Mouse (Mus musculus): ENCODE data around the gene Pdx1.
A peak's percentile ranks its signal among the peaks of the same experiment; 100 is the strongest.

Pdx1 gene

GRCm38 (mm10) chr5:147277547-147277925, 7.8 kb downstream of the Pdx1 start:
- DNase-seq (ENCODE audit: low spot score): no peak

DNA sequence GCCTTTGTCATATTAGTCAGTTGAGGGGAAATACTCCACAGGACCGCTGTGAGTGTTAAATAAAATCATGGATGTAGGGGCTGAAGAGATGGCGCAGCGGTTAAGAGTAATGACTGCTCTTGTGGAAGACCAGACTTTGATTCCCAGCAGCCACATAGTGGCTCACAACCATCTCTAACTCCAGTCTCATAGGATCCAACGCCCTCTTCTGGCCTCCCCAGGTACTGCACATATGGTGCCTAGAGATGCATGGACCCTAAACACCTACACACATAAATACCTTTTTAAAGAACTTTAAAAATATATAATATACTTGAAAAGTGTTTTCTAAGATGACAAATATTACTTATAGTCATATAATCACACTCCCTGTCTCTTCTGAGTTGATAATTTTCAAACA, 14.6 kb downstream of the Pdx1 start:
- no peak for DNase-seq (ENCODE audit: low spot score)

DNA sequence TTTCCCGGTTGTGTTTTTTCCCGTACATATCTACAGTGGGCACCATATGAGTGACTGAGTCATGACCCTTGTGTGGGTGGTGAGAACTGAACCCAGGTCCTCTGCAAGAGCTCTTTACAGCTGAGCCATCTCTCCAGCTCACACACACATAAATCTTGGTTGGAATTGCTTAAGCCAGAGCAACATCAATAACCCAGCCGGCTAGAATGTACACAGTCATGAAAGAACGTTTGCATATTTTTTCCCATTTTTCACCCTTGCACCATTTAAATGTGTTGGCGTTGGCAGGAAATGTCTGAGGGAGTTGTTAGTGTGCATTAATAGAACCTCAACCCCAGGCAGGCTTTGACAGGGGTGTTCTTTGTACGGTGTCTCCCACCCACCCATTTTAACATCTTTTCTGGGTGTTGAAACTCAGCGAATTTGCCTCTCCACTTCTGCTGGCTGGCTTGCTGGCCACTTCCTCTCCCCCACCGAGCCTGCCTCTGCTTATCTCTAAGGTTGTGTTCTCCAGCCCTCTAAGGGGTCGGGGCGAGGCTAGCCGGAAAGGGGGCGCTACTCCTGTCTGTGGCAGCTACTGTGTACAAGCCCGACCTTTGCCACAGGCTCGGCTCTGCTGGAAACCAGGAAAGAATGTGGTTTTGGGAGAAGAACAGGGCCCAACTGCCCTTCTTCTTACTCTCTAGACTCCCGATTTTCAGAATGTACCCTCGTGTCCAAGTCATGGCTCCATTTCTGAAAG, 22.2 kb downstream of the Pdx1 start:
- peak; percentile 67 for DNase-seq (ENCODE audit: low spot score)

- DNase-seq (ENCODE audit: low spot score): peak; percentile 68
Measured at GRCm38 (mm10) chr5:147292506-147293120, 22.9 kb downstream of the Pdx1 start.

DNA sequence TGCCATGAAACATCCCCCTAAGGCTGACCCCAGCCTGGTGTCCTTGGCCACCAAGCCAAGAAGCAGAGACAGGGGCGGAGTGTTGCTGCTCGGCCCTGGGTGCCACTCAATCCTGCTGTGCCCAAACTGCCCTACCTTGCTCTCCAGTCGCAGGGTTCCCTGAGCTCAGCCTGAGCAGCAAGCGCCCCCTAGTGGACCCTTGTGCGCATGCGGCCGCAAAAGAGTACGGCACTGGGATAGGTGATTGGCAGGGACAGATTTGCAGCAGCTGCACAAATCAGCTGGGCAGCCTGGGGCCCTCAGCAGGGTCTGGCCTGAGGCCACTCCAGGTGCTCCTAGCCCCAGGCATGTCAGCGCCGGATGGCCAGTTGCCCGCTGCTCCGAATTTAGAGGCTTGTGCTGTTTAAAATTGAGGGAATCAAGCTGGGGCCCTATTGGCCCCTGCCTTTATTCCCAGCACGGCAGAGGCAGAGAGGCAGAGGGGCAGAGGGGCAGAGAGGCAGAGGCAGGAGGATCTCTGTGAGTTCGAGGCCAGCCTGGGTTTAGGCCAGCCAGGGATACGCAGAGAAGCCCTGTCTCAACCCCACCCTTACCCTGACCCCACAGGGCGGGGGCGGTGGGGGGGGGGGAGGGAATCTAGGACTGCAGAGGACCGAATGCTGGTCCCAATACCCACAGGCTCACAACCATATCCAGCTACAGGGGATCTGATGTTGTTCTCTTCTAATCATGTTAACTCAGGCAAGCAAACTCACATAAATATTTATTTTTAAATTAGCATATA, 23.6 kb downstream of the Pdx1 start:
- peak; percentile 97 for DNase-seq (ENCODE audit: low spot score)

GRCm38 (mm10) chr5:147294121-147294520, 24.4 kb downstream of the Pdx1 start:
- DNase-seq (ENCODE audit: low spot score): no peak

DNA sequence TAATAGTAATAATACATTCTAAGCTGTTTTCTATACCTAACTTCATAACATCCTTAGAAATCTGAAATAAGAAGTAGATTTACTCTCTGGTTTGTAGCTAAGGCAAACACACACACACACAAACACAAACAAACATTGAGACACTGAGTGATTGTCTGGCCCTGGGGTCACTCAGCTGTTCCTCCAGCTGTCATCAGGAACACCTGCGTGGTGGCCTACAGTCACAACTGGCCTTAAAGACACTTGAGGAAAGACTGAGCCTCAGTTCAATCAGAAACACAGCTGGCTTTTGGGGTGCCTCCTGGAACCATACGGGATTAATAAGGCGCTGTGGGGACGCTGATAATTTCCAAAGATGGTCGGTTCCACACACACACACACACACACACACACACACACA, 27.5 kb downstream of the Pdx1 start:
- no peak for DNase-seq (ENCODE audit: low spot score)

DNA sequence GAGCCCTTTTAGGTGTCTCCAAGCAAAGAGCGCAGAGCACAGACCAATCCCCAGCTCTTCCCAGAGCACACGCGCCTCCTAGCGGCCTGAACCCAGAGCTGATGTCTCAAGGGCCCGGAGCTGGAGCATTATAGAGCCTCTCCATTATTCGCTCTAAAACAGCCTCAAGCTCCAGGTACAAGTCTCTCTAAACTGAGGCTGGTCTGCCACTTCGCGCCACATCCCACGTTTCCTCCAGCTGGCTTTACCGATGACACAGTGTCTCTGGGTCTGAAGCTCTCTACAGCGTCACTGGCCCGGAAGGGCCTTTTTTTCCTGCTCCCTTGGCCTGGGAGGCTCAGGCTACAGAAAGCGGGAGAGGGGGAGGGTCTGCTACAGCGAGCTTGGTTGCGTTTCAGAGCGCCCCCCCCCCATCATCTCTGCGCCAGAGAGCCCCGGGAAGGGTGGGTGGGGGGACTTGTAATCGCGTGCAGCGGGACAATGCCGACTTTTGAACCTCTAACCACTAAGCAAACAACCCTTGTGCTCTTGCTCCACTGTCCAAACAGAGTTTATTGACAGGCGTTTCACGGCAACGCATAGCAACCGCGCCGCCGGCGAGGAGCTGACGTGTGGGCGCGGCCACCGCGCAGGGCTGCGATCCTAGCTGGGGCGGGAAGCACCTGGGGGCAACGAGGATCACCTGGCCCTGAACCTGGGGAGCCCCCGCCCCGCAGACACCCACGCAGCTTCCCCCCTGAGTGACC, 29.7 kb downstream of the Pdx1 start:
- peak; percentile 64 for DNase-seq (ENCODE audit: low spot score)

DNA sequence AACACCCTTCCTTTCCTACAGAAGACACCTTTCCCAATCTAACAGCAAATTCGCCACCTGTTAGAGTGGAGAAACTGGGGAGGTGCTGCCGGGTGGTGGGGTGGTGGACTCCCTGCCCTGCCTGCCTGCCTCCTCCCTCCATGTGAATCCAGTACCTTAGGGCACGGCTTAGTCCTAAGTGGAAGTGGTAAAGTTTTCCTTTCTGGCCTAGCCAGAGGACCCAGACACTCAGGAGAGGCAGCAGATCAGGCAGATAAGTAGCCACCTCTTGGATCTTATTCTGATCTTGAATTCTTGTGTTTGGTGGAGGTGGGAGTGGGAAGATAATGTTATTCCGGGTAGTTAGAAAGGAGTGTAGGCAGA, 30.2 kb downstream of the Pdx1 start:
- DNase-seq (ENCODE audit: low spot score): no peak

GRCm38 (mm10) chr5:147300917-147301780, 31.4 kb downstream of the Pdx1 start:
- no peak for DNase-seq (ENCODE audit: low spot score)

DNA sequence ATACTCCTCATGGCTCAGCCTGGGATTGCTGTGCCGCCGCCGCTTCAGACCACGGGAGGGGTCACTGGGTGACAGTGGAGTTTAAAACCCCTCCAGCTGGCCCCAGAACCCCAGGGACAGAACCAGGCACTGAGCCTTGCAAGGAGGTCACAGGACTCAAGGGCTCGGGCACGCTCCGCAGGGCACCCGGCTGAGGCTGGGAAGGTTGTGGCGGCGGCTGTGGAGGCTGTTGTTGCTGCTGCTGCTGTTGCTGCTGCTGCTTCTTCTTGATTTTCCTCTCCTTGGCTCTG, 32.0 kb downstream of the Pdx1 start:
- no peak for DNase-seq (ENCODE audit: low spot score)

DNA sequence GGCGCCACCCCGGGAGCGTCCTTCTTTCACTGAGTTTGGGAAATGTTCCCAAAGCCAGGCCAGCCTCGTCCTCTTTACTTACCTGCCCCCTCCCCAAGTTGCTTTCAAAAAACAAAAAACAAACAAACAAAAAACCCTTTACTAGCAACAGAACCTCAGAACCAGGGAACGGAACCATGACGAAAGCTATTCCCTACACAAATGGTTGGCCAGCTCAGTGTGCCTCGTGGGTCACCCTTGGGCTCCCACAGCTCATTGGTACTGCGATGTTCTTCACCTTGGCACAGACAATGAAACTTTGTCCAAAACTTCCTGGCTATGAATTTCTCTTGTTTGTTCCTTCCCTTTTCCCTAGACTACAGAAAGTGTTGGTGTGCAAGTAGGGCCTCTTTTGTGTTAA, 32.4 kb downstream of the Pdx1 start:
- DNase-seq (ENCODE audit: low spot score): no peak

DNA sequence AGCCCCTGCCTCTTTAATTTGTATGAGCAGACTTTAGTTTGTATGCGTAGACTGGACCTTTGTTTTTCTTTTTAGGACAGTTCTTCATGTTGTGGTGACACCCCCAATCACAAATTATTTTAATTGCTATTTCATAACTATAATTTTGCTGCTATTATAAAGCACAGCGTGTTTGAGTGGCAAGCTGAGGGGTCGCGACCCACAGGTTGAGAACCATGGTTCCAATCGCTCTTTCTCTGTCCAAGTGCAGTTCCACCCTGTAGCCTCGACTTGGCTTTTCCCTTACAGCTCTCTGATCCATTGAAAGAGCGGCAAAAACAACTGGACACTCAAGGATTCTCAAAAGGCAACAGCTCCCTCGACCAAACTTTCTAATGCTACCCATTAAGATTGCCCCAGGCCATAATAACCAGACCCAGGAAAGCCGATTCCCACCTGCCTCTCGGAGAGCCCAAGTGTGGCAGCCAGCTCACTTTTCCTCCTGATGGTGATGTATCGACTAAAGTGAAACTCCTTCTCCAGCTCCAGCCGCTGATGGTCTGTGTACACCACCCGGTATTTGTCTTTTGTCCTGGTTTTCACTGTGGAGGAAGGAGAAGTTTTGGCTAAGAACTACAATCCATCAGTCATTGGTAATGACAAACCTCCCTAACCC, 33.1 kb downstream of the Pdx1 start:
- no peak for DNase-seq (ENCODE audit: low spot score)

DNA sequence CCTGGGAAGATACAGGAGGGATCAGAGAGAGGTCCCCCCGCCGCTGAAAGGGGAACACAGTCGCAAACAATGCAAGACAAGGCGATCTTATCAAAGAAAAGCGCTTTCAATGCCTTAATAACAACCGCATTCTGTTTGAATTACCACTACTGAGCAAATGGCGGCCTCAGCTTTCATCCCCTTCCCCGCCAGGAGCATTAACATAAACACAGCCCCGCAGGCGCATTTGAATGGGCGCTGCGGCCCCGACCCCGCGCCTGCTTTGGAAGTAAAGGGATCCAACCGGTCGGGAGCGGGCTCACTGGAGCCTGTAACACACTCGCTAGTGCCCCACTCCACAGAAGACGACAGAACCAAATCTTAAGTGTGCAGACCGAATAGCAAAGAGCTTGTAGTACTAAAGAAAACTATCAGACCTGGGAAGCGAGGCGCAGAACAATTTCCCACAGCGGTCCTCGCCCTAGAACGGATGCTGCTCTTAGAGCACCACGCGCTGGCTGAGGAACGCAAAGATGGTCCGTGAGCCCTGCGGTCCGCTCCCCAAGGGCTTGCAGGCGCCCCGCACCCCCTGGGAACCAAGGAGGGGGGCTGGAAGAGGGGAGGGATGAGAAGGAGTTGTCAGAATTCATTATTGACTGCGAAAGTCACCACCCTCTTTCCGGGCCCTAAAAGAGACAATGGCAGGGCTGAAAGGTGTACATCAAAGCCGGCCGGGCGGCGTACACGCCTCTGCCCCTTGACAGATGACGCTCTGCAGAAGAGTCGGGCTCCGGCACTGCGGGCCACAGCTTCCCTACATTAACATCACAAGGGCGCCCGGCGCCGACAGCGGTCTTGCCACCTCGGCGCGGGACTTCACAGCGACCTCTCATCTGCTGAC, 34.8 kb downstream of the Pdx1 start:
- DNase-seq (ENCODE audit: low spot score): no peak

GRCm38 (mm10) chr5:147305166-147305565, 35.4 kb downstream of the Pdx1 start:
- DNase-seq (ENCODE audit: low spot score): no peak

- no peak for DNase-seq (ENCODE audit: low spot score)
Measured at GRCm38 (mm10) chr5:147305856-147306637, 36.3 kb downstream of the Pdx1 start.

DNA sequence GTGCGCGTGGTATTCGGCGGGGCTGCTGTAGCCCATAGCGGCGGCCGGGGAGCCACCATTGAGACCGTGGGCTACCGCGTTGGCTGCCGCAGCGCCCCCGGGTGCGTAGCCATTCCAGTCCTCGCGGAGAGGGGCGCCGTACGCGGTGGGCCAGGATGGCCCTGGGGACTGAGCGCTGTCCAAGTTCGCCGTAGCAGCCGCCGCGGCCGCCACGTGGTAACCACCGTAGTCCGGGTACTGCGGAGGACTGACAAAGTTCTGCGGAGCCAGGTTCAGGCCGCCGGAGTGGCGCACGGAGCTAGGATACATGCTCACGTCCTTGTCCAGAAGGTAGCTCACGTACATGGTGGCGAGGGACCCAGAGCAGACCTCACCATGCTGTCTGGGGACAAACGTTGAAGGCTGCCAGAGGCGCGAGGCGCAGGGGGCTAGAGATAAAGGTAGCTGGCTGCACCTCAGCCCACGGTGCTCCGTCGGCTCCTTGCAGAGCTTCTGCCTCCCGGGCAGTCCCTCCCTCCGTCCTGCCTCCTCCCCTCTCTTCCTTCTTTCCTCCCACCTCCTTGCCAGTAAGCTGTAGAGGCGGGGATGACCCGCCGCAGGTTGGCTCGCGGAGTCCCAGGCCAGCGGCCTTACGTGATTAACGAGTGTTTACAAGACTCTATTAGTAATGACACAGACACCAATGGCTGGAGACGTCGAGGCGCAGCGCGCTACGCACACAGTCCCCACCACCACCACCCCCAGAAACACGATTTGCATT, 37.1 kb downstream of the Pdx1 start, which contains the start of gene Cdx2:
TSS of gene Cdx2 (minus strand) at position 633 of the 760 bp plus-strand sequence.
- DNase-seq (ENCODE audit: low spot score): no peak

- no peak for DNase-seq (ENCODE audit: low spot score)
Measured at GRCm38 (mm10) chr5:147307398-147307785, 37.6 kb downstream of the Pdx1 start.

DNA sequence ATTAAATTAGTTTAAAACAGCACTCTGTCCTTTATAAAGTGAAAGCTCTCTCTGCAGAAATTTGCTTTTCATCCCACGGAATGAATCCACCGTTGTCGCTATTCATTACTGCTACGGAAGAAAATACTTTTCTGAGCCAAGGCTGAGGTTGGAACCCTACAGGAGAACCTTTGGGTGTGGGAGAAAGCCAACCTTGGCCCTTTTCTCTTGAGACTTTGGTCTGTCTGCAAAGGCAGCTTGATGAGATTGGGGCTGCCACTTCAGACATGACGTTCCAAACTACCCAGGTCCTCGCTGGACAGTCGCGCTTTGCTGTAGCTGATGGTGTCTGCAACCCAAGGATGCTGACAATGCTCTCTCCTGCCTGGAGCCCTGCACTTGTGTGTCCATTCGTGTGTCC, 38.7 kb downstream of the Pdx1 start:
- no peak for DNase-seq (ENCODE audit: low spot score)
